Mouse (Mus musculus) embryonic facial prominence, embryonic 11.5 days (tissue): ENCODE measurements around the gene Dnaja2. TPM values are rescaled to one million over a fixed set of nuclear protein-coding genes. Genes with fewer than 3 reads are reported as not detected.

ENCODE experiments used
- ATAC-seq: fragments of 200-750 bp; cut with Nextera tagmentation; replicated peaks from 2 replicates; pipeline ENCODE4 v1.8.0; 2017; ENCODE audit warnings: low read depth; ENCODE audit not compliant: insufficient number of reproducible peaks, low FRiP score, low TSS enrichment
- DNase-seq: peaks from one replicate; pipeline ENCODE4 v3.0.0-alpha.2; 2015; ENCODE audit warnings: low spot score
- H3K27ac ChIP-seq: fragments of 300-500 bp; sonication (generic); replicated peaks from 2 replicates; pipeline ENCODE4 v1.5.1; 2014; ENCODE audit warnings: mild to moderate bottlenecking, low read depth, low read length, control low read depth
- H3K27me3 ChIP-seq: fragments of 300-500 bp; sonication (generic); 2 replicates; pipeline ENCODE4 v1.6.1; 2014; ENCODE audit warnings: mild to moderate bottlenecking, low read length, moderate library complexity, mixed read lengths; ENCODE audit not compliant: control insufficient read depth, insufficient read depth
- H3K36me3 ChIP-seq: fragments of 300-500 bp; sonication (generic); replicated peaks from 2 replicates; pipeline ENCODE4 v1.6.1; 2014; ENCODE audit warnings: low read depth, mild to moderate bottlenecking, low read length, moderate library complexity, mixed read lengths; ENCODE audit not compliant: control insufficient read depth, insufficient read depth
- H3K4me1 ChIP-seq: fragments of 300-500 bp; sonication (generic); 2 replicates; pipeline ENCODE4 v1.6.1; 2014; ENCODE audit warnings: low read length, mixed read lengths; ENCODE audit not compliant: control insufficient read depth, insufficient read depth
- H3K4me2 ChIP-seq: fragments of 300-500 bp; sonication (generic); 2 replicates; pipeline ENCODE4 v1.6.1; 2014; ENCODE audit warnings: low read depth, mild to moderate bottlenecking, control low read depth, low read length, moderate library complexity
- H3K4me3 ChIP-seq: fragments of 300-500 bp; sonication (generic); 2 replicates; pipeline ENCODE4 v1.5.1; 2014; ENCODE audit warnings: low read depth, low read length, control low read depth
- H3K9ac ChIP-seq: fragments of 300-500 bp; sonication (generic); replicated peaks from 2 replicates; pipeline ENCODE4 v1.6.1; 2014; ENCODE audit warnings: mild to moderate bottlenecking, control low read depth, low read length
- H3K9me3 ChIP-seq: fragments of 300-500 bp; sonication (generic); replicated peaks from 2 replicates; pipeline ENCODE4 v1.6.1; 2016; ENCODE audit warnings: mild to moderate bottlenecking, low read length, inconsistent platforms, mixed read lengths; ENCODE audit not compliant: control insufficient read depth
- WGBS: fragments of 180-500 bp; shearing (Covaris S2); extraction: QIAGEN DNeasy Blood & Tissue Kit; methylation state at CpG from one replicate; pipeline ENCODE4 v1.1.7; 2014; 5-methylcytosine and 5-hydroxymethylcytosine counted together
- polyA plus RNA-seq: library from polyadenylated mRNA; unstranded; fragments of >200 nt; fragmentation: Nextera tagmentation; extraction: Ambion mirVana; gene quantifications from 2 replicates; pipeline ENCODE4 v1.2.1, GENCODE M21; 2014

The Dnaja2 gene
- polyA plus RNA-seq, 1 experiment from 2014 or later, result 207 TPM

DNA sequence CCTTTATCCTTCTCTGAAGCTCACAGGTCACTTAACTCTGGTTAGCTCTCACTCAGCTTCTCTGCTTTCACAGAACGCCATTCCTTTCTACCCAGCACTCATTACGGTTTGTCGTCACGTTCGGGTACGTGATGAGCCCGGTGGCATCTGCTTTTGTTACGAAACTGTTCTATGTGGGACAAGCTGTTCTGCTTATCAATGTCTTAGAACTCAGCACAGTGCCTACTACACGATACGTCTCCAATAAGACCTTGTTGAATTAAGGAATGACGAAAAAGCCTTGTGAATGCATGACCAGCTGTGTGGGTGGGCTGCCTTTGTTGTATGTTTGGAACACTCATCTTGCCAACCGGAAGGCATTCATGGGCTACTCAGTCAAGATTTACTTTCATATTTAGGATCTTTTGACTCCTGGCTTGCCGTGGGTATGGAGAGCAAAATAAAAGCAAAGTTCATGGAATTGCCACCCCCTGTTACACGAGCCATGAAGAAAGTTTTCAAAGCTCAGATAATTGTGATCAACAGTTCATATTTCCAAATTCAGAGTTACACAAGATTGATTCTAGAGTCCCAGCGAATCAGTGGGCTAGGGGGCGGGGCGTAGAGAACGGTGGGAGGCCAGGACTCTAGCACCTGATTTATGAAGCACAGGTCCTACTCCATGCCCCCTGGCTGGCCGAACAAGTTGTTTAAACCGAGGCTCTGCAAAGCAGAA is 67.1 kb downstream of the Dnaja2 start:
- no peaks in the 10 kb centered on the region for H3K36me3 ChIP-seq
- DNase-seq (no peak), ATAC-seq (no peak)
- no peak overlapping the region for H3K27ac ChIP-seq
- no peak overlapping the region for H3K4me2 ChIP-seq
- no peaks in the 10 kb centered on the region for H3K4me1 ChIP-seq
- no peak overlapping the region for H3K9ac ChIP-seq
- H3K4me3 ChIP-seq, result no peak overlapping the region
- 85% methylated on average over 20 of the region's 20 CpGs for WGBS
- H3K27me3 ChIP-seq, result no peaks in the 10 kb centered on the region
- no peaks in the 10 kb centered on the region for H3K9me3 ChIP-seq

Other genes starting within 250 kb of the Dnaja2 start
- 2.9 and 3.9 TPM in 2 replicates for gene Mylk3, start 169.0 kb downstream of the Dnaja2 start, polyA plus RNA-seq
- 55.5 and 65.5 TPM in 2 replicates for gene 4921524J17Rik, start 122.5 kb downstream of the Dnaja2 start, polyA plus RNA-seq
- gene Gpt2, start 62.8 kb downstream of the Dnaja2 start, polyA plus RNA-seq, result 58.2 and 62.2 TPM in 2 replicates
- gene Neto2, start 145.6 kb upstream of the Dnaja2 start, polyA plus RNA-seq, result 21.3 and 24.8 TPM in 2 replicates